Mouse (Mus musculus): ENCODE results near the gene Mylk4. TPM values are rescaled to one million over a fixed set of nuclear protein-coding genes. Genes with fewer than 3 reads are reported as not detected.

The Mylk4 gene
- polyA plus RNA-seq, 1 experiment from 2014 or later = 22.8 TPM

DNA sequence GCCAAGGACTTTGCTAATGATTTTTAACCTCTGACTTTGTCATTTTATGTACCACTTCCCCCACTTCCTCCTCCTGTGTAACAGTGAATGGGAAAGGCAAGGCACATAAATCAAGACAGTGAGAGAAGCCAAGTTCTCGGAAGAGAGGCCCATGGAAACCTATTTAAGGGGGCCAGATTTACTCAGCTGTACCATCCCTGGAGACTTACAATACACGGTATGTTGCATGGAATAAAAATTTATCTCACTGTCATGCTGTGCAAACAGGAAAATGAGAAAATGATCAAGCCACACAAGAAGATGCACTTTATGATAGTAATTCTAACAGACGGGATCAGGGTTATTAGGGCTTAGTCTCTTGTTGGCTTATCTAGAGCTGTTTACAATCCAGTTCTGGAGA lies 64.5 kb downstream of the Mylk4 start:
- Histone ChIP-seq H3K4me1 (ENCODE audit: control insufficient read depth, insufficient read depth, low read length) (no peaks in the 10 kb centered on the region), H3K9ac (ENCODE audit: low read depth, low read length) (no peak overlapping the region), H3K4me2 (ENCODE audit: low read depth, low read length) (no peak overlapping the region), H3K27ac (replicated peaks; ENCODE audit: low read depth, low read length) (no peak overlapping the region), H3K4me3 (ENCODE audit: low read depth, low read length) (no peak overlapping the region), H3K9me3 (ENCODE audit: control insufficient read depth, low read length) (no peaks in the 10 kb centered on the region), H3K27me3 (replicated peaks; ENCODE audit: control insufficient read depth, insufficient read depth, low read length) (no peaks in the 10 kb centered on the region), H3K36me3 (ENCODE audit: control insufficient read depth, insufficient read depth, low read length) (no peaks in the 10 kb centered on the region)
- peak; percentile 26 for DNase-seq (ENCODE audit: low spot score)
- 60% methylated on average over 3 of the region's 3 CpGs for WGBS
- no peak for ATAC-seq (ENCODE audit: low read depth)

GRCm38 (mm10) chr13:32717709-32718108 lies 66.0 kb downstream of the Mylk4 start:
- Histone ChIP-seq H3K27ac (replicated peaks; ENCODE audit: low read depth, low read length) (no peak overlapping the region), H3K9me3 (ENCODE audit: control insufficient read depth, low read length) (no peaks in the 10 kb centered on the region), H3K9ac (ENCODE audit: low read depth, low read length) (no peak overlapping the region), H3K36me3 (ENCODE audit: control insufficient read depth, insufficient read depth, low read length) (no peaks in the 10 kb centered on the region), H3K27me3 (replicated peaks; ENCODE audit: control insufficient read depth, insufficient read depth, low read length) (no peaks in the 10 kb centered on the region), H3K4me1 (ENCODE audit: control insufficient read depth, insufficient read depth, low read length) (no peaks in the 10 kb centered on the region), H3K4me3 (ENCODE audit: low read depth, low read length) (no peak overlapping the region), H3K4me2 (ENCODE audit: low read depth, low read length) (no peak overlapping the region)
- DNase-seq (ENCODE audit: low spot score) = no peak
- 72% methylated on average over 5 of the region's 5 CpGs for WGBS
- peak; percentile 41; the same call in 1 of the 2 replicates for ATAC-seq (ENCODE audit: low read depth)

GRCm38 (mm10) chr13:32712568-32712967 lies 71.2 kb downstream of the Mylk4 start:
- no peak for DNase-seq (ENCODE audit: low spot score)

DNA sequence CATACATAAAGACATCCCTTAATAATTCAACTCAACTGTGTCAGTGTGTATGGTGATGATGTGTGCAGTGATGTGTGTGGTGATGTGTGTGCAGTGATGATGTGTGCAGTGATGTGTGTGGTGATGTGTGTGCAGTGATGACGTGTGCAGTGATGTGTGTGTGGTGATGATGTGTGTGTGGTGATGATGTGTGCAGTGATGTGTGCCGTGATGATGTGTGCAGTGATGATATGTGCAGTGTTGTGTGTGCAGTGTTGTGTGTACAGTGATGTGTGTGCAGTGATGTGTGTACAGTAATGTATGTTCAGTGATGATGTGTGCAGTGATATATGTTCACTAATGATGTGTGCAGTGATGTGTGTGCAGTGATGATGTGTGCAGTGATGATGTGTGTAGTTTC lies 75.9 kb downstream of the Mylk4 start:
- no peaks in the 10 kb centered on the region for H3K27me3 ChIP-seq (replicated peaks; ENCODE audit: control insufficient read depth, insufficient read depth, low read length)
- H3K4me3 ChIP-seq (ENCODE audit: low read depth, low read length) = no peak overlapping the region
- WGBS = 88% methylated on average over 2 of the region's 2 CpGs
- no peak overlapping the region for H3K27ac ChIP-seq (replicated peaks; ENCODE audit: low read depth, low read length)
- no peak for DNase-seq (ENCODE audit: low spot score)
- H3K9me3 ChIP-seq (ENCODE audit: control insufficient read depth, low read length) = no peaks in the 10 kb centered on the region
- ATAC-seq (ENCODE audit: low read depth) = no peak
- H3K9ac ChIP-seq (ENCODE audit: low read depth, low read length) = no peak overlapping the region
- no peaks in the 10 kb centered on the region for H3K36me3 ChIP-seq (ENCODE audit: control insufficient read depth, insufficient read depth, low read length)
- H3K4me1 ChIP-seq (ENCODE audit: control insufficient read depth, insufficient read depth, low read length) = 0 out of 2 replicates have a peak, but pooled peaks cover 6% of the 10 kb centered on the region
- H3K4me2 ChIP-seq (ENCODE audit: low read depth, low read length) = no peak overlapping the region

More at GRCm38 (mm10) chr13:32712568-32712967, 71.2 kb downstream of the Mylk4 start:
- H3K27me3 ChIP-seq (replicated peaks; ENCODE audit: control insufficient read depth, insufficient read depth, low read length) = no peaks in the 10 kb centered on the region
- no peak overlapping the region for H3K9ac ChIP-seq (ENCODE audit: low read depth, low read length)
- no peaks in the 10 kb centered on the region for H3K9me3 ChIP-seq (ENCODE audit: control insufficient read depth, low read length)
- WGBS = 94% methylated on average over 3 of the region's 3 CpGs
- ATAC-seq (ENCODE audit: low read depth) = no peak
- H3K36me3 ChIP-seq (ENCODE audit: control insufficient read depth, insufficient read depth, low read length) = no peaks in the 10 kb centered on the region
- no peak overlapping the region for H3K4me3 ChIP-seq (ENCODE audit: low read depth, low read length)
- no peak overlapping the region for H3K27ac ChIP-seq (replicated peaks; ENCODE audit: low read depth, low read length)
- no peaks in the 10 kb centered on the region for H3K4me1 ChIP-seq (ENCODE audit: control insufficient read depth, insufficient read depth, low read length)
- H3K4me2 ChIP-seq (ENCODE audit: low read depth, low read length) = no peak overlapping the region

- H3K4me1 ChIP-seq (ENCODE audit: control insufficient read depth, insufficient read depth, low read length) = 0 out of 2 replicates have a peak, but pooled peaks cover 12% of the 10 kb centered on the region
- H3K27ac ChIP-seq (replicated peaks; ENCODE audit: low read depth, low read length) = no peak overlapping the region
- DNase-seq (ENCODE audit: low spot score) = peak; percentile 37
- no peak overlapping the region for H3K4me2 ChIP-seq (ENCODE audit: low read depth, low read length)
- 69% methylated on average over 10 of the region's 10 CpGs for WGBS
- H3K4me3 ChIP-seq (ENCODE audit: low read depth, low read length) = no peak overlapping the region
- no peaks in the 10 kb centered on the region for H3K9me3 ChIP-seq (ENCODE audit: control insufficient read depth, low read length)
- ATAC-seq (ENCODE audit: low read depth) = peak; percentile 44; the same call in 1 of the 2 replicates
- H3K36me3 ChIP-seq (ENCODE audit: control insufficient read depth, insufficient read depth, low read length) = no peaks in the 10 kb centered on the region
- H3K27me3 ChIP-seq (replicated peaks; ENCODE audit: control insufficient read depth, insufficient read depth, low read length) = no peaks in the 10 kb centered on the region
- no peak overlapping the region for H3K9ac ChIP-seq (ENCODE audit: low read depth, low read length)
Observed at GRCm38 (mm10) chr13:32706651-32707288, 77.0 kb downstream of the Mylk4 start.

DNA sequence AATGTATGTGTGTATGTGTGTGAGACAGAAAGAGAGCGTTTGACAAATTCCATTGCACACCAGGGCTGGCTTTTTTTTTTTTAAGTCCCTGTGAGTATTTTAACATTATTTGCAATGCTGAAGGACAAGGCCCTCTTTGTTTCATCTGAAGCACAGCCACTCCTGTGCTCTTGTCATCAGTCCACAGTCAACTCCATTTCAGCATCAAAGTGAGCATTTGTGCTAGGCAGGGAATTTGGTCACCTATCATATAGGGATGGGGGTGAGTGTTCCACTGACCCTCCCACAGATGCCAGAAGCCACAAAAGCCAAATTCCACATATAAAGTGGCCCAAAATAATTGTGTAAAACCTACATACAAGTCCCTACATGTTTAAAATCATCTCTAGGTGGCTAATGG lies 78.4 kb downstream of the Mylk4 start:
- Histone ChIP-seq H3K4me3 (ENCODE audit: low read depth, low read length) (no peak overlapping the region), H3K4me2 (ENCODE audit: low read depth, low read length) (no peak overlapping the region), H3K9ac (ENCODE audit: low read depth, low read length) (no peak overlapping the region), H3K9me3 (ENCODE audit: control insufficient read depth, low read length) (no peaks in the 10 kb centered on the region), H3K27ac (replicated peaks; ENCODE audit: low read depth, low read length) (peak overlapping the region; percentile 30; the same call in 1 of the 2 replicates), H3K36me3 (ENCODE audit: control insufficient read depth, insufficient read depth, low read length) (no peaks in the 10 kb centered on the region), H3K4me1 (ENCODE audit: control insufficient read depth, insufficient read depth, low read length) (0 out of 2 replicates have a peak, but pooled peaks cover 12% of the 10 kb centered on the region), H3K27me3 (replicated peaks; ENCODE audit: control insufficient read depth, insufficient read depth, low read length) (no peaks in the 10 kb centered on the region)
- 26% methylated on average over 1 of the region's 1 CpGs for WGBS
- no peak for DNase-seq (ENCODE audit: low spot score)
- no peak for ATAC-seq (ENCODE audit: low read depth)

DNA sequence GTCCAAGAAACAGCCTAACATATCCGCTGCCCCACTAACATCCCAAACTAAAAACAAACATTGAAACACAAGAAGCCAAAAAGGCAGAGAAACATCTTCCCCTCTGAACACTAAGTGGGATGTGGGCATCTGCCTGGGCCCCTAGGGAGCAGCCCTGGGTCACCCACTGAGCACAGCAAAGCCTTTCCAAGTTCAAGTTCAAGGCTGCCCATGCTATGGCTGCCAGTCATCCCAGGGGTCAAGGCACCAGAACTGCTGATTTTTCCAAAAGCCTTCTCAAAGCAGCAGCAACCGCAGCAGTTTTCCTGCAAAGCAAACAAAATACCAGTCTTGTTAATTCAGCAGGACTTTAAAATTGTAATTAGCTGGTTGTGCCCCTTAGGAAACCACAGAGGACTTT lies 78.8 kb downstream of the Mylk4 start:
- no peak for ATAC-seq (ENCODE audit: low read depth)
- H3K27ac ChIP-seq (replicated peaks; ENCODE audit: low read depth, low read length) = peak overlapping the region; percentile 23
- WGBS = 35% methylated on average over 2 of the region's 2 CpGs

DNA sequence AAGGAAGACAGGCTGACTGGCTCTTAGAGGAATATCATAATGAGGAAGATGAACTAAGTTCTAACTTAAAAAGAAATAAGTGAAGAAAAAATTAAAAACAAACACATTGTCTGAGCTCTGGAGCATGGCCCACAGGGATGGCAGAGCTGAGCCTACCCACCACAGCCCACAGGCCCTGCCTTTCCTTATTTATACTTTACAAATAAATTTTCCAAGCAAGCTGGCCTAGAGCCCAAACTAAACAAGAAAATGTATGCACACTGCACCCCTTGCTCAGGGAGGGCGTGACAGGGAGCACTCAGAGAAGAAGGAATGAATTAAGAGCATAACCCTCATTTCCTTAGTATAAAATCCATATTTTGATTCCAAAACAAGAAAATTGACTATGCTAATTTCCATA lies 82.2 kb downstream of the Mylk4 start:
- no peak overlapping the region for H3K9ac ChIP-seq (ENCODE audit: low read depth, low read length)
- H3K27me3 ChIP-seq (replicated peaks; ENCODE audit: control insufficient read depth, insufficient read depth, low read length) = no peaks in the 10 kb centered on the region
- H3K9me3 ChIP-seq (ENCODE audit: control insufficient read depth, low read length) = no peaks in the 10 kb centered on the region
- H3K4me1 ChIP-seq (ENCODE audit: control insufficient read depth, insufficient read depth, low read length) = 0 out of 2 replicates have a peak, but pooled peaks cover 10% of the 10 kb centered on the region
- 58% methylated on average over 1 of the region's 1 CpGs for WGBS
- ATAC-seq (ENCODE audit: low read depth) = peak; percentile 60; the same call in 1 of the 2 replicates
- no peak overlapping the region for H3K4me3 ChIP-seq (ENCODE audit: low read depth, low read length)
- H3K4me2 ChIP-seq (ENCODE audit: low read depth, low read length) = no peak overlapping the region
- no peak overlapping the region for H3K27ac ChIP-seq (replicated peaks; ENCODE audit: low read depth, low read length)
- no peaks in the 10 kb centered on the region for H3K36me3 ChIP-seq (ENCODE audit: control insufficient read depth, insufficient read depth, low read length)
- DNase-seq (ENCODE audit: low spot score) = peak; percentile 88

More for the DNA sequence above, 78.8 kb downstream of the Mylk4 start:
- H3K27me3 ChIP-seq (replicated peaks; ENCODE audit: control insufficient read depth, insufficient read depth, low read length) = no peaks in the 10 kb centered on the region
- H3K9ac ChIP-seq (ENCODE audit: low read depth, low read length) = no peak overlapping the region
- no peak overlapping the region for H3K4me2 ChIP-seq (ENCODE audit: low read depth, low read length)
- DNase-seq (ENCODE audit: low spot score) = peak; percentile 63
- 0 out of 2 replicates have a peak, but pooled peaks cover 12% of the 10 kb centered on the region for H3K4me1 ChIP-seq (ENCODE audit: control insufficient read depth, insufficient read depth, low read length)
- H3K9me3 ChIP-seq (ENCODE audit: control insufficient read depth, low read length) = no peaks in the 10 kb centered on the region
- H3K36me3 ChIP-seq (ENCODE audit: control insufficient read depth, insufficient read depth, low read length) = no peaks in the 10 kb centered on the region
- H3K4me3 ChIP-seq (ENCODE audit: low read depth, low read length) = no peak overlapping the region

DNA sequence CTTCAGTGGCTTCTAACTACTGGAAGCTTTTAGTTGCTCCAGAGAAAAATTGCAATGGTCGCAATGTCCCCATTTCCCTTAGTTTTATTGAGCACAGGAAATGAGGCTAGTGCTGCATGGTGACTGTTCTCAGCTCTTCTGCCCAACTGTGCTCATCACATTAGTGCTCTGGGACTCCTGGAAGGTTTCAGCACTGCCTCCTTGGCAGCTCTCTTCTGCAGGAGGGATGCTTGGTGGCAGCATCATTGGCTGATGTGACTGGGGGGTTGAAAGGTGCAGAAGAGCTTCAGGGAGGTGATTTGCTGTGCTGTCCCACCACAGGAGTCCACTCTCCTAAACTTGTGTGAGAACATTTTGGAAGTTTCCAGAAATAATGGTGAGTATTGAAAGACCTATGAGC lies 84.4 kb downstream of the Mylk4 start:
- Histone ChIP-seq H3K27me3 (replicated peaks; ENCODE audit: control insufficient read depth, insufficient read depth, low read length) (no peaks in the 10 kb centered on the region), H3K36me3 (ENCODE audit: control insufficient read depth, insufficient read depth, low read length) (no peaks in the 10 kb centered on the region), H3K4me3 (ENCODE audit: low read depth, low read length) (no peak overlapping the region), H3K9ac (ENCODE audit: low read depth, low read length) (no peak overlapping the region), H3K9me3 (ENCODE audit: control insufficient read depth, low read length) (no peaks in the 10 kb centered on the region), H3K4me2 (ENCODE audit: low read depth, low read length) (no peak overlapping the region), H3K27ac (replicated peaks; ENCODE audit: low read depth, low read length) (no peak overlapping the region), H3K4me1 (ENCODE audit: control insufficient read depth, insufficient read depth, low read length) (0 out of 2 replicates have a peak, but pooled peaks cover 6% of the 10 kb centered on the region)
- ATAC-seq (ENCODE audit: low read depth) (no peak), DNase-seq (ENCODE audit: low spot score) (no peak)
- 100% methylated on average over 1 of the region's 1 CpGs for WGBS

Measured in embryonic facial prominence, embryonic 14.5 days (tissue).